Mouse (Mus musculus): ENCODE data around the gene Cby1. TPM values are rescaled to one million over a fixed set of nuclear protein-coding genes. Genes with fewer than 3 reads are reported as not detected.

Cby1 gene
- total RNA-seq, 4 experiments from 2014 or later: 34.6 to 45.5 (median 38.6) TPM

DNA sequence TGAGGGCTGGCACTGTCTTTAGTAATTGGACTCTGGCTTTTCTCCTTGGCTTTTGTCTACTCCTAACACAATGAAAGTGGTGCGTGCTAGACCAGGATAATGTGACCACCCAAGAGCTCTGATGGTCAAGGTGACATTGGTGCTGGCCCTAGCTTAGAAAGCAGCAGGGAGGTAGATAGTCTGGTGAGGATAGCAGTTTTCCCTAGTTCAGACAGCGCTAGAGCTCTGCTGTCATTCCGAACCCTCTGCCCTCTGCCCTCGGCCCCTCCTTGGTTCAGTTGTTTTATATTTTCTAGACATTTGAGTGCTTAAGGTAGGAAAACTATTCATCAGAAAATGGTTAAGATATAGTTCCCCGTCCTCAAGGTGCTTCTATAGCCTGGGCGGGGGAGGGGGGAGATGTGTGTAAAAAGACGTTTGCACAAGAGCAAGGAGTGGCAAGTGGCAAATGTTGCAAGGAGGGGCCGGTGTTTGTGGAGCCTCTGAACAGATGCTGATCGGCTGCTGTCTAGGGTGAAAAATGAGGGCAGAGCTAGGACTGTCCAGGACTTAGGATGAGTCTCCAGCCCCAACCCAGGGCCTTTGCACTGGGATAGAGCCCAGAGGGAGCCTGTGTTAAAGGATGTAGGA is 38.7 kb downstream of the Cby1 start:
- no peak for DNase-seq (ENCODE audit: low spot score in 2 of 2)

DNA sequence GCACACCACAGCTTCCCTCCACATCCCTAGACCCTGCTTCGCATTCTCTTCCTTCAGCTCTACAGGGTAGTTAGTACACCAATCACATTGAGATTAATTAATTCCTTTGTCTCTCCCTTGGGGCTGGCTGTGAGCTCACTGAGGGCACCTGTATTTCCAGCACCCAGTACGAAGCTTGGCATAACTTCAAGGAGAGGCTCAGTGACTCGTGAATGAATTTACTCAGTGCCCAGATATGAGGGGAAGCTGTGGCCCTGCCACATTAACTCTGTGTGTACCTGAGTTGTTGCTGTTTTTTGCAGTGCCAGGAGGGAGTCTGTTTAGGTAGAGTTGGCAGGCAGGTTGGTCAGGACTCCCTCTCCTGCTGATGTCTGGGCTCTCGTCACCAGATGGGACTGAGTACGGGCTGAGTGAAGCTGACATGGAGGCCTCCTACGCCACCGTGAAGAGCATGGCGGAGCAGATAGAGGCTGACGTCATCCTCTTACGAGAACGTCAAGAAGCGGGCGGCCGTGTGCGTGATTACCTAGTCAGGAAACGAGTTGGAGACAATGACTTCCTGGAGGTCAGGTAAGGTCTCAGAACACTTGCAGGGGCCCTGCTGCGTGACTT is 47.7 kb downstream of the Cby1 start:
- no peak for DNase-seq (ENCODE audit: low spot score in 2 of 2)

DNA sequence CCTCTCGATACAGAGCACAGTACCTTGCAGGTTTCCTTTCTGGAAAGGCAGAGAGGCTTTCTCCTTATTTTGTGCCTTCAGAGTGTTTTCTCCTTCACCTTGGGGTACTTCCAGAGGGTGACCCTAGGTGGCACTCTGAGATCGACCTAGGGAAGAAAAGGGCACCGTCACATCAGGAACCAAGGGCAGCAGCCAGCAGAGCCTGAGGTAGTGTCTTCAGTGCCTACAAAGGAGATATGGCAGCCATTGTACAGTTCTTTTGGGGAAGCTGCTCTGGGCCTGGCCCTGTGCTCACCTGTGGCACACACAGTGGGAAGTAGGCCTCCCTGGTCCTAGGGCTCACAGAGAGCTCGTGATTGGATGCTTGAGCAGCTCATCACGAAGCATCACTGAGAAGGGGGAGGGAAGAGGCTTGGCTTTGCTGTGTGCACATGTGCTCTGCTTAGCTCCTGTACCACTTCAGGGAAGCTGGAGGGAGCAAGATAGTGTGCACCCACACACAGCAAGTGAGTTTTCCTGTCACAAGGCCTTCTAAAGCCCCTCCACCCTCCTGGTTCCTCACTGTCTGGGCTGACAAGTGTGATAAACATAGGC is 49.3 kb downstream of the Cby1 start:
- no peak for DNase-seq (ENCODE audit: low spot score in 2 of 2)

DNA sequence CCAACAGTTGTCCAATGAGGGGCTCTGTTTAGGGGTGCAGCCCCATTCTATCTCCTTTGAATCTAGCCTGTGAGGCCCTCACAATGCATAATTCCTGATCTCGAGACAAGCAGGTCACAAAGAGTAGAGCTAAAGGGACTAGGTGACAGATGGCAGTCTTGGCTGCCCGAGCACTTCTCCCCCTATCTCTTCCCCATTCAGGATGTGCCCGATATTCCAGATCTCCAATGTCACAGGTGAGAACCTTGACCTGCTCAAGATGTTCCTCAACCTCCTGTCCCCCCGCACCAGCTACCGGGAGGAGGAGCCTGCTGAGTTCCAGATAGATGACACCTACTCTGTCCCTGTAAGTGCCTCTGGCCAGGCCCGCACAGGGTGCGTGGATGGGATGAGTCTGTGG is 56.6 kb downstream of the Cby1 start:
- DNase-seq (ENCODE audit: low spot score in 2 of 2): no peak

DNA sequence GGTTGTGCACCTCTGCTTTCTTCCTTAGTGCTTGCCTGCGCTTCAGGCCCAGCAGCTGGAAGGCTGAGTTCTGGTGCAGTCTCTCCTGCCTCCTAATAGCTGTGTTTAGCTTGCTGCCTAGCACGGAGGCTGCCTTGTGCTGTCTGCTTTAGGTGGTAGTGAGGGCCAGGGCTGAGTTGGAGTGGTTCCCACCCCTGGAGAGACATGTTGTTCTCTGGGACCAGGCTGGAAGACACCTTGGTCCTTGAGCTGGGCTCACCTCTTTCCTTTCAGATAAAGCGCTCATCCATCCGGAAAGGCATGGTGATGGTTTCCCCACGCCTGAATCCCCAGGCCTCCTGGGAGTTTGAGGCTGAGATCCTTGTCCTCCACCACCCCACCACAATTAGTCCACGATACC is 57.7 kb downstream of the Cby1 start:
- DNase-seq (ENCODE audit: low spot score in 2 of 2): no peak

Other genes with a start within 250 kb of the Cby1 start
- gene Csnk1e, start 203.6 kb upstream of the Cby1 start, total RNA-seq (2022): 100 to 1,000 TPM; 112 to 137 (median 123) TPM
- 10 to 100 TPM; 81.3 to 98.0 (median 88.7) TPM for gene Kcnj4, start 154.0 kb upstream of the Cby1 start, total RNA-seq (2022)
- under 1 TPM in 3 of 4 experiments, not detected in 1; 0.23 to 0.45 (median 0.32) TPM for gene Kdelr3, start 142.8 kb upstream of the Cby1 start, total RNA-seq (2022)
- gene Ddx17, start 112.5 kb upstream of the Cby1 start, total RNA-seq (2022): 100 to 1,000 TPM; 307 to 352 (median 330) TPM
- gene Dmc1, start 54.1 kb upstream of the Cby1 start, total RNA-seq (2022): 1 to 10 TPM in 2 of 4 experiments, under 1 TPM in 2; 0.39 to 2.1 (median 1.2) TPM
- gene Fam227a, start 243 bp upstream of the Cby1 start, total RNA-seq (2022): 10 to 100 TPM in 3 of 4 experiments, 1 to 10 TPM in 1; 8.8 to 12.5 (median 11.6) TPM
- 100 to 1,000 TPM in 3 of 4 experiments, 10 to 100 TPM in 1; 89.4 to 103 (median 101) TPM for gene Tomm22, start 11.7 kb downstream of the Cby1 start, total RNA-seq (2022)
- 10 to 100 TPM; 43.5 to 54.0 (median 46.4) TPM for gene Josd1, start 28.7 kb downstream of the Cby1 start, total RNA-seq (2022)
- 10 to 100 TPM; 49.4 to 61.5 (median 52.8) TPM for gene Gtpbp1, start 31.6 kb downstream of the Cby1 start, total RNA-seq (2022)
- 10 to 100 TPM; 29.4 to 44.7 (median 37.0) TPM for gene Sun2, start 83.3 kb downstream of the Cby1 start, total RNA-seq (2022)
- gene Dnal4, start 118.7 kb downstream of the Cby1 start, total RNA-seq (2022): 10 to 100 TPM; 45.6 to 58.6 (median 54.5) TPM
- gene Nptxr, start 145.6 kb downstream of the Cby1 start, total RNA-seq (2022): 100 to 1,000 TPM; 637 to 711 (median 646) TPM
- 10 to 100 TPM in 2 of 4 experiments, 1 to 10 TPM in 2; 2.8 to 19.9 (median 12.1) TPM for gene Npcd, start 175.0 kb downstream of the Cby1 start, total RNA-seq (2022)
- 100 to 1,000 TPM; 261 to 307 (median 292) TPM for gene Cbx6, start 175.5 kb downstream of the Cby1 start, total RNA-seq (2022)
- 10 to 100 TPM in 2 of 4 experiments, 1 to 10 TPM in 2; 5.3 to 11.9 (median 8.3) TPM for gene Apobec3, start 232.5 kb downstream of the Cby1 start, total RNA-seq (2022)

Data from layer of hippocampus, adult 8-10 months (tissue).